Mouse (Mus musculus): ENCODE measurements around the gene Ankrd34a.

Ankrd34a gene

GRCm38 (mm10) chr3:96563267-96563666, 33.2 kb upstream of the Ankrd34a start:
- DNase-seq (ENCODE audit: low spot score in 2 of 2): no peak

DNA sequence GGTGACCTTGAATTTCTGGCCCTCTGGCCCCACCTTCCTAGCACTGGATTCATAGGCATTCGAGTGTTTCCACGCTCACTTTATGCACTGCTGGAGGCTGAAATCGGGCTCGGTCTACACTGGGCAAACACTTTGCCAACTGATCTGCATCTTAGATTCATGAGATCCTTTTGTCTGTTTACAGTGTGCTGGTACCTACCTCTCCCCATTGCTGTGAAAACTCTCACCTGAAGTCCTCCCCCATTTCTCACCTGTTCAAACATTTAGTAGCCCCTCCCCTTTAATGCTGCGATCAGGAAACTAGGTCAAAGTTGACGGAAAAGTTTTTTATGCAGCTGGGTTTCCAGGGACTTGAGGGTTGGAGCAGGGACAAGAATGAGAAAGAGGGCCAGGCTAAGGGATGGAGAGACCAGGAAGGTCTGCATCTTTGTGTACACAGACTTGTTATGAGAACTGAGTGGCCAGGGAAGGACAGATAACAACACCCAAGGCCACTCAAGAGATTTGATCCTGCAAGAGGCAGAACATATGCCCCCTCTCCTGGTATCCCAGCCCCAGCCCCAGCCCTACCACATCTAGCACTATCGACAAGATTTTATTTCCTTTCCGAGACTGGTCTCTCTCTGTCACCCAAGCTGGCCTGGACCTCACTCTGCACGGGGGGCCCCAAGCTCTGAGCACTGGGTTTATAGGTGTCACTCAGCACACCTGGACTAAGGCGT, 32.4 kb upstream of the Ankrd34a start:
- DNase-seq (ENCODE audit: low spot score in 2 of 2): no peak

- DNase-seq (ENCODE audit: low spot score in 2 of 2): no peak
Observed at GRCm38 (mm10) chr3:96564633-96565032, 31.8 kb upstream of the Ankrd34a start.

DNA sequence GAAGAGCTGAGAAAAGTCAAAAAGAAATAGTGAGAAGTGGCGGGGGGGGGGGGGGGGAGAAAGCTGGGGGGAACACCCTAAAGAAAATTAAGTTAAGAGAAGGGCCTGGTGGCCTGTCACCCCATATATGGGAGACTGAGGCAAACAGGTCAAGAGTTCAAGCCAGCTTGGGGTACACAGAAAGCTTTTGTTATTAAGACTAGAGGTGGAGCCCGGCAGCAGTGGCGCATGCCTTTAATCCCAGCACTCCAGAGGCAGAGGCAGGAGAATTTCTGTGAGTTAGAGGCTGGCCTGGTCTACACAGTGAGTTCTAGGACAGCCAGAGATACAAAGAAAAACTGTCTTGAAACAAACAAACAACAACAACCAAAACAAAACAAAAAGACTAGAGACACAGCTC, 31.3 kb upstream of the Ankrd34a start:
- DNase-seq (ENCODE audit: low spot score in 2 of 2): no peak

DNA sequence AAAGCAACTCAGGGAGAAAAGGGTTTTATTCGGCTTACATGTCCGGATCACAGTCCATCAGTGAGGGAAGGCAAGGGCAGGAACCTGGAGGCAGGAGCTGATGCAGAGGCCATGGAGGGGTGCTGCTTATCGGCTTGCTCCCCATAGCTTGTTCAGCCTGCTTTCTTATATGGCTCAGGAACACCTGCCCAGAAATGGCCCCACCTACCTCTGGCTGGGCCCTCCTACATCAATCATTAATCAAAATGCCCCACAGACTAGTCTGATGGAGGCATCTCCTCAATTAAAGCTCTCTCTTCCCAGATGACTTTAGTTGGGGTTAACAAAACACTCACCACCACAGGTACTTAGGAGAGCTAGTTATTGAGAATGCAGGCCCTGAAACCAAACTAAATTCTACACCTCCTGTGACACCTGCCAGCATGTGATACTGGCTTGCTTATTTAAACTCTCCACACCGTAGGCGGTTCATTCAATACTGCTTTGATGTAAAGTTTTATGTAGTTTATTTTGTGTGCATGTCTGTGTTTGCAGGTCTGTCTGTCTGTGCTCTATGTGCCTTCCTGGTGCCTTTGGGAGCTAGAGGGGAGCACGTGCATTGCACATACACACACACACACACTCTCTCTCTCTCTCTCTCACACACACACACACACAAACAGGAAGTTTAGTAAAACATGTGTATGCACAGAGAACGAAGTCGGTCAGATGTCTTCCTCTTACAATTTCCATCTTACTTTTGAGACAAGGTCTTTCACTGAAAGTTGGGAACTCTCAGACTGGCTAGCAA, 29.6 kb upstream of the Ankrd34a start:
- no peak for DNase-seq (ENCODE audit: low spot score in 2 of 2)

DNA sequence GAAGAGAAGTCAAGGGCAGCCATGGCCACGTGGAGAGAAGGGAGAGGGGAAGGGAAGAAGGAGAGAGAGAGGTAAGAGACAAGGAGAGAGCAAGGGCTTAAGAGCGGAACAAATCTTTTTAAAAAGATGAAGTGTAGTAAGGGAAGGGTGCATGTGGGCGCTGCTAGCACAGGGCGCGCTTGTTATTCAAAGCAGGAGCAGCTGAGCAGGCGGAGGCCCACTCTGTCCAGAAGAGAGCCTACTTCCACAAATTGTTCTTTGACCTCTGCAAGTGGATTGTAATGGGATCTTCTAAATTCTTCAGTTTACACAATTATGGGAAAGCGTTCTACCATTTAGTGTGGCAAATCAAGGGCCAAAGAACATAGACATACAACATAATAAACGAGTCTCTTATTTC, 27.8 kb upstream of the Ankrd34a start:
- DNase-seq (ENCODE audit: low spot score in 2 of 2): no peak

- DNase-seq (ENCODE audit: low spot score in 2 of 2): no peak
Observed at GRCm38 (mm10) chr3:96569506-96569905, 26.9 kb upstream of the Ankrd34a start.

DNA sequence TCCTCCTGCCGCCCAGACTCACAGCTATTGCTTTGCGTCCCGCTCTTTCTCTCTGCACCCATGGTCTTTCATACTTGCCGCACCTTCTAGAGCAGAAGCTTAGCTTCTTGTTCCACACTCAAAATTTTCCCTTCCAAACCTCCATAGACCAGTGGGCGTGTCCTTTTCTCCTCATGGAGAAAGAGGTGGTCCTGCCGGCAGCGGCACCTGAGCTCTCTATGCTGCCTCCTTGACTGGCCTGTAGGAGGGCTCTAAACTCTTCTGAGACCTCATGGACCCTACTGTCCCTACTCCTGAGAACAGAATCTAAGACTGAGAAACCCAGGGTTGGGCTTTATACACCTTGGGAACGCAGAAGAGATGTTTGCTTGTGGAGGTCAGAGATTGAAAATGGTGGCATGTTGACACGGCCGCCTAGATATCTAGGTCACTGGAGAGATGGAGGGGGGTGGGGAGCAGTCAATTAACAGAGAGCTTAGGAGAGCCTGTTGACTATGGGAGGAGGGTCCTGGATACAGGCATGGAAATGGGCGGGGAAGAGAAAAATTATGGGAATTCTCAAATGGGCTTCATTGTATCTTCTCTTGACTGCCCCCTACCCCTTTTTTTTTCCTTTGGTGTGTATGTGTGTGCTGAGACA, 26.4 kb upstream of the Ankrd34a start:
- DNase-seq (ENCODE audit: low spot score in 2 of 2): no peak

GRCm38 (mm10) chr3:96570643-96571042, 25.8 kb upstream of the Ankrd34a start:
- no peak for DNase-seq (ENCODE audit: low spot score in 2 of 2)

DNA sequence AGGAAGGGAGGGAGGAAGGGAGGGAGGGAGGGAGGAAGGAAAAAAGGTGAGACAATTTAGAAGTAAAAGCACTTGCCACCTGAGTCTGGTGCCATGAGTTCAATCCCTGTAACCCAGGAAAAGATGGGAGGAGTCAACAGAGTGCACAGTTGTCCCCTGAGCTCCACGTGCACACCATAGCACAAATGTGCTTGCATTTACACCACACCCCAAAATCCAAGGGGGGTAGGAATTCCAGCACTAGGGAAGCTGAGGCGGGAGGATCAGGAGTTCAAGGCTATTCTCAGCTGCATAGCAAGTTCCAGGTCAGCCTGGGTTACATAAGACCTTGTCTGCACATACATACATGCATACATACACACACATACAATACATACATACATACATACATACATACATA, 25.1 kb upstream of the Ankrd34a start:
- no peak for DNase-seq (ENCODE audit: low spot score in 2 of 2)

DNA sequence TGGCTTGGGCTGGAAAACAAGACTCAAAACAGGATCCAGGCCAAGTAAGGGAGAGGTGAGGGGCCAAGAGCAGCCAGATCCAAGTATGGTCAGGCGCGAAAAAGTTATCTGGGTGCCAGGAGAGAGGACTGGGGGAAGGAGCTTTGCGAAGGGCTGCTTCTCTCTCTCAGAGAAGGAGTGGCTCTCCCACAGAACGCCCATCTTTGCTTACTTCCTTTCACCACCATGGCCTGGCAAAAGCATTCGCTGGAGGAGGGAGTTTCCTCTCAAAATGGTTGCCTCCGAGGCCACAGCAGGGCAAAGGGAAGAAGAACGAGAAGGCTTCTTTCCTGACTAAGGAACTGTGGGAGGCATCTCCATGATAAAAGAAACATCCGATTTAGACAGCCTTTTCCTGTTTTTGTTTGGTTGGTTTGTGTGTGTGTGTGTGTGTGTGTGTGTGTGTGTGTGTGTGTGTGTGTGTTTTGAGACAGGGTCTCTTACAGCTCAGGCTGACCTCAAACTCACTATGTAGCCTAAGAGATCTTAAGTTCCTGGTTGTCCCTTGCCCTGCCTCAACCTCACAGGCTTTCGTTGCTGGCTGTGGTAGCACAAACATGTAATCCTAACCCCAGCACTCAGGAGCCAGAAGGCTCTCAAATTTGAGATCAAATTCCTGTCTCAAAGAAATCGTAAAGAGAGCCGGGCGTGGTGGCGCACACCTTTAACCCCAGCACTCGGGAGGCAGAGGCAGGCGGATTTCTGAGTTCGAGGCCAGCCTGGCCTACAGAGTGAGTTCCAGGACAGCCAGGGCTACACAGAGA, 24.3 kb upstream of the Ankrd34a start:
- DNase-seq (ENCODE audit: low spot score in 2 of 2): no peak

DNA sequence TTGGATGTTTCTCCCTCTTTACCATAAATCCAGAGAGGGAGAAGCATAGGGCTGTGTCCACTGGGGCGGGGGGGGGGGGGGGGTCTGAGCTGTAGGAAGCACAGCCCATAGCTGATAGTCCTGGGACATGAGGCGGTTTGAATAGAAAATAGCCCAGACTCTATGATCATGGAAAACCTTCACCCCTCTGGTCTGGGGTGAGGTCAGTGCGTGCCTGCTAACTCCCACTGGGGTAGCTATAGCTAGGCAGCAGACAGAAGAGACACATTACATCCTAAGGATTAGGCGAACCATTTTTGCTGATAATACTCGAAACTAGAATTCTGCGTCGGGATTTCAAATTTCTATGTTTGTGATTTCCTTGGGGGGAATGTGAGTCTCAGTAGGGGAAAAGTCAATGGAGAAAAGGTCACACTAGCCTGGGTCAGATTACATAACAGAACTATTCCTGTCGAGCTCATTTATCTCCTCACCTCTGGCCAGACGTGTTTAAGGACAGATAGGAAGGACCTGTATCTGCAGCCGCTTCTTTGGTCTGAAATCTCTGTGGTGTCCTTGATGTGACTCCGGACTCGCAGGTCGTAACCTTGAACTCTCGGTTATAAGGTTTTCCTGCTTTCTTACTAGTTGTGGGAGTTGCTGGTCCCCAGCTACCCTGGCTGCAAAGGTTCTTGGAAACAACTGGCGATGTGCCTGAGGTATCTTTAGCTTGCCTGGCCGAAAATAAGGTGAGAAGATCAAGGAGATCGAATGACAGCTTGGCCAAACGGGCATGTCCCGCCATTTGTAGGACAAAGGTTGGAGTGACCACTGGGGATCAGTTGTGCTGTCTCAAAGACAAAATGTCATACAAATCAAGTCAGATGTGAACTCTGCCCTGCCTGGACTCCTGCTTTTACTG, 22.6 kb upstream of the Ankrd34a start:
- no peak for DNase-seq (ENCODE audit: low spot score in 2 of 2)

GRCm38 (mm10) chr3:96575272-96575984, 21.0 kb upstream of the Ankrd34a start:
- no peak for DNase-seq (ENCODE audit: low spot score in 2 of 2)

GRCm38 (mm10) chr3:96576005-96576658, 20.3 kb upstream of the Ankrd34a start:
- no peak for DNase-seq (ENCODE audit: low spot score in 2 of 2)

DNA sequence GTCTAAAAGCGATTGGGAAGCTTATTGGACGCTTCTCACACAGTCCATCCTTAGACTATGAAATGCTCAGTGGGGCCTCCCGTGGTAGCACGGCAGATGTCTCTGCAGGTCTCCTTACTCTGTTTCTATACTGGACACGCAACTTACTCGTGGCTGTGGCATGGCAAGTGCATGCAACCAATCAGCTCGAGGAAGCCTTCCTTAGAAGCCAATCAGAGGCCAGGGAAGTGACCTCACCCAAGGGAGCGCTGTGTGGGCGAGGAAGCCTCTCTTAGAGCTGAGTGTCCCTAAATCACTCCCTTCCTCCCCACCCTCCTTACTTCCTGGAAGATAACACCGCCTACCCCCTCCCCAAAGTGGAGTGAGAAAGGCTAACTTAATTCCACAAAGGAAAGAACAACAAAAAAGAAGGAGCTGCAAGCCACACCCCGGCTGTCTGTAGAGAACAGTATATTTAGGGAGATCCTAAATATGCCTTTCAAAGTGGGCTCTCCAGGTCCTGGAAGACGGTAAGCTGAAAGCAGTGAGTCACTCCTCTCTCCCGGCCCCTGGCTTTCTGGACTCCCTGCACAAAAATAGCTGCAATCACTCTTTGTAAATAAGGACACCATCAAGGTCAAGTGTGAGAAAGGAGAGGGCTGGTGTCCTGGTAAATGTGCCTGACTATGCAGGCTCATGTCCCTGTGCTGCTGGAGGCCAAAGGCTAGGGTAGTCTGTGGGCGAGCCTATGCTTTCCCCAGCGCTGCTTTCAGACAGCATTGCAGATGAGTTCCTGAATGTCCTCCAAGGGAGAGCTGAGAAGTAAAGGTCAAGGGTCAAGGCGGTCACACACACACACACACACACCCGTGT, 19.5 kb upstream of the Ankrd34a start, which contains the start of gene Gm16253:
Gene Gm16253 (plus strand): TSS at position 295 of the 852 bp plus-strand sequence.
- peak; percentile 58 to 68 for DNase-seq (ENCODE audit: low spot score in 2 of 2)

DNA sequence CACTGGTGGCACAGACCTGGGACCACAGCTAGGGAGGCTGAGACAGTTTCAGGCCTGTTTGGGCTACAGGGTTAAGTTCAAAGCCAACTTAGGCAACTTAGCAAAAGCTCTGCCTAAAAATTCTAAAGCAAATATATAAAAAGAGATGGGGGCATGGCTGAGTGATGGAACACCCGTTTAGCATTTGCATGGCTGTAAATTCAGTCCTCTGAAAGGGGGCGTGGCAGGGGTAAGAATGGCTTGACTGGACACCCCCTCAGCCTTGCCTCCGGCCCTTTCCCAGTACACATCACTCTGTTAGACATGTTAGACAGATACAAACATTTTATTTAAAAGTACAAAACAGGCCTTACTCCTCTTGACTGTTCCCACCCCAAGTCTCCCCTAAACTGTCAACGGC, 18.9 kb upstream of the Ankrd34a start:
- no peak for DNase-seq (ENCODE audit: low spot score in 2 of 2)

DNA sequence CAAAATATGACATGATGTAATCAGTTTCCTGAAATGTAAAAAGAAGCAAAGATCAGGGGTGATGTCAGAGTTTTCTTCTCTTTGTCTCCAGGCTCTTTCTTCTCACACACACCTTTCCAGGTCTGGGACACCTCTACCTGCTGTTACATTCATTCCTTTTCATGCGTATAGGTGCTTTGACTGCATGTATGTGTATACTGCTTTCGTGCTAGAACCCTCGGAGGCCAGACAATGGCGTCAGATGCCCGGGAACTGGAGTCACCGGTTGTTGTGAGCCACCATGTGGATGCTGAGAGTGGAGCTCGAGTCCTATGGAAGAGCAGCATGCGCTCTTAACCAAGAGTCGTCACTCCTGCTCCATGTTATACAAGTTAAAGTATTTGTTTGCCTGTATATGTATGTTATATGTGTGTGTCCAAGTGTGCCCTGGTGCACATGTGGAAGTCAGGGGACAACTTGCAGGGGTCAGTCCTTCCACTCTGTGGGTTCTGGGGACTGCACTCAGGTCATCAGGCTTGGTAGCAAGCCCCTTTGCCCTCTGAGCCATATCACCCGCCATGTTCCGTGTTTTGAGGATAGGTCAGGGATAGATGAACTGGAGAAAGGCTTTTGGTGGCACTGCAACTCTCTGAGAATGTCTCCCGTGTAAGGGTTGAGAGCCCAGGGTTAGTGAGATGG, 17.7 kb upstream of the Ankrd34a start:
- no peak for DNase-seq (ENCODE audit: low spot score in 2 of 2)

DNA sequence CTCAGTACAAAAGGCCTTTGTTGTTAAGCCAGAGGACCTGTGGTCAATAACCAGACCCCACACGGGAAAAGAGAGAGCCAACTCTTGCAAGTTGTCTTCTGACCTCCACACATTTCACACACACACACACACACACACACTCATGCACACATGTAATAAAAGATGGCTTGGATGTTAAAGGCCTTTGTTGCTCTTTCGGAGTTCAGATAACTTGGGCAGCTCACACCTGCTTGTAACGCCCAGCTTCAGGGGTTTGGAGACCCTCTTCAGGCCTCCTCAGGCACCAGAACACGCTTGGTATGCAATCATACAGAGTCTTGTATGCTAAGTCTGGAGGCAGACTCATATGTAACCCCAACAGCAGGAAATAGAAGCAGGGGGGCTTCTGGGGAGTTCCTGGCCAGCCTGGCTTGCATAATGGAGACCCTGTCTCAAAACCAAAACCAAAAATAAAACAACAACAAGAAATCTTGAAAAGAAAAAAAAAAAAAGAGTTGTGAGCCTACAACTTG, 17.1 kb upstream of the Ankrd34a start:
- no peak for DNase-seq (ENCODE audit: low spot score in 2 of 2)

Data from cerebellum, postnatal 4 days (tissue).